Mouse (Mus musculus): ENCODE measurements around the gene Klhl20. TPM values are rescaled to one million over a fixed set of nuclear protein-coding genes. Genes with fewer than 3 reads are reported as not detected.
A peak's percentile ranks its signal among the peaks of the same experiment; 100 is the strongest.

Gene Klhl20
- total RNA-seq, 1 experiment from 2014 or later: 20.9 TPM

- no peak for ATAC-seq (replicated peaks; ENCODE audit: insufficient number of reproducible peaks, low FRiP score, low TSS enrichment, poor library complexity, severe bottlenecking)
Measured at GRCm38 (mm10) chr1:161099721-161100405, 31.4 kb downstream of the Klhl20 start.

GRCm38 (mm10) chr1:161077243-161077642 lies 54.1 kb downstream of the Klhl20 start:
- ATAC-seq (replicated peaks; ENCODE audit: insufficient number of reproducible peaks, low FRiP score, low TSS enrichment, poor library complexity, severe bottlenecking): 0 out of 2 replicates have a peak, but pooled peaks have one; percentile 57

GRCm38 (mm10) chr1:161076238-161076637 lies 55.1 kb downstream of the Klhl20 start:
- peak; percentile 48 for ATAC-seq (replicated peaks; ENCODE audit: insufficient number of reproducible peaks, low FRiP score, low TSS enrichment, poor library complexity, severe bottlenecking)

- no peak for ATAC-seq (replicated peaks; ENCODE audit: insufficient number of reproducible peaks, low FRiP score, low TSS enrichment, poor library complexity, severe bottlenecking)
Measured at GRCm38 (mm10) chr1:161071272-161071620, 60.1 kb downstream of the Klhl20 start.

- ATAC-seq (replicated peaks; ENCODE audit: insufficient number of reproducible peaks, low FRiP score, low TSS enrichment, poor library complexity, severe bottlenecking): peak; percentile 97
Measured at GRCm38 (mm10) chr1:161070352-161071271, 60.7 kb downstream of the Klhl20 start, which contains the start of the genes Dars2 and Cenpl. Gene Dars2, minus strand, starts transcription at chr1:161070658. Gene Cenpl, plus strand, starts transcription at chr1:161070713.

- ATAC-seq (replicated peaks; ENCODE audit: insufficient number of reproducible peaks, low FRiP score, low TSS enrichment, poor library complexity, severe bottlenecking): no peak
Measured at GRCm38 (mm10) chr1:161063351-161063750, 68.0 kb downstream of the Klhl20 start.

GRCm38 (mm10) chr1:161057164-161057563 lies 74.1 kb downstream of the Klhl20 start:
- no peak for ATAC-seq (replicated peaks; ENCODE audit: insufficient number of reproducible peaks, low FRiP score, low TSS enrichment, poor library complexity, severe bottlenecking)

- ATAC-seq (replicated peaks; ENCODE audit: insufficient number of reproducible peaks, low FRiP score, low TSS enrichment, poor library complexity, severe bottlenecking): no peak
Measured at GRCm38 (mm10) chr1:161046972-161047371, 84.3 kb downstream of the Klhl20 start.

- no peak for ATAC-seq (replicated peaks; ENCODE audit: insufficient number of reproducible peaks, low FRiP score, low TSS enrichment, poor library complexity, severe bottlenecking)
Measured at GRCm38 (mm10) chr1:161041261-161042020, 89.9 kb downstream of the Klhl20 start.

GRCm38 (mm10) chr1:161040855-161041254 lies 90.5 kb downstream of the Klhl20 start:
- ATAC-seq (replicated peaks; ENCODE audit: insufficient number of reproducible peaks, low FRiP score, low TSS enrichment, poor library complexity, severe bottlenecking): no peak

GRCm38 (mm10) chr1:161040426-161040770 lies 90.9 kb downstream of the Klhl20 start:
- ATAC-seq (replicated peaks; ENCODE audit: insufficient number of reproducible peaks, low FRiP score, low TSS enrichment, poor library complexity, severe bottlenecking): no peak

- no peak for ATAC-seq (replicated peaks; ENCODE audit: insufficient number of reproducible peaks, low FRiP score, low TSS enrichment, poor library complexity, severe bottlenecking)
Measured at GRCm38 (mm10) chr1:161039741-161040425, 91.4 kb downstream of the Klhl20 start.

- no peak for ATAC-seq (replicated peaks; ENCODE audit: insufficient number of reproducible peaks, low FRiP score, low TSS enrichment, poor library complexity, severe bottlenecking)
Measured at GRCm38 (mm10) chr1:161038968-161039721, 92.2 kb downstream of the Klhl20 start.

Other genes with a start within 250 kb of the Klhl20 start
- 28.3 to 44.1 TPM (median 33.3 TPM) in 3 replicates for gene Rc3h1, start 225.1 kb downstream of the Klhl20 start, total RNA-seq (2017)
- 0.64 to 7.9 TPM (median 0.68 TPM) in 3 replicates for gene Serpinc1, start 152.9 kb downstream of the Klhl20 start, total RNA-seq (2017)
- 13.1 to 20.4 TPM (median 15.5 TPM) in 3 replicates for gene Zbtb37, start 96.7 kb downstream of the Klhl20 start, total RNA-seq (2017)
- 5.7 to 12.4 TPM (median 8.2 TPM) in 3 replicates for gene Dars2, start 60.9 kb downstream of the Klhl20 start, total RNA-seq (2017)
- 3.1 to 6.8 TPM (median 4.9 TPM) in 3 replicates for gene Cenpl, start 60.8 kb downstream of the Klhl20 start, total RNA-seq (2017)
- gene Ankrd45, start 11.2 kb upstream of the Klhl20 start, total RNA-seq (2017): not detected in 3 replicates
- 2.5 TPM in 1 of 3 replicates, not detected in the others for gene Tex50, start 27.8 kb upstream of the Klhl20 start, total RNA-seq (2017)
- gene Prdx6, start 119.7 kb upstream of the Klhl20 start, total RNA-seq (2017): 147 to 194 TPM (median 189 TPM) in 3 replicates

Data from monocyte, adult 5-6 weeks (primary cell).